Mouse (Mus musculus) intestine, postnatal 0 days (tissue): ENCODE measurements around the gene Cnp. TPM values are rescaled to one million over a fixed set of nuclear protein-coding genes. Genes with fewer than 3 reads are reported as not detected.

Source experiments
- ATAC-seq: fragments of 200-750 bp; cut with Nextera tagmentation; 2 replicates; pipeline ENCODE4 v1.8.0; 2017; ENCODE audit warnings: mild to moderate bottlenecking, moderate TSS enrichment, moderate library complexity
- H3K27ac ChIP-seq: fragments of 300-500 bp; sonication (generic); 2 replicates; pipeline ENCODE4 v1.5.1; 2014; ENCODE audit warnings: mild to moderate bottlenecking, low read depth, low read length, moderate library complexity
- H3K27me3 ChIP-seq: fragments of 300-500 bp; sonication (generic); replicated peaks from 2 replicates; pipeline ENCODE4 v1.6.1; 2014; ENCODE audit warnings: low read length, mixed read lengths; ENCODE audit not compliant: control insufficient read depth, insufficient read depth
- H3K36me3 ChIP-seq: fragments of 300-500 bp; sonication (generic); 2 replicates; pipeline ENCODE4 v1.6.1; 2014; ENCODE audit warnings: mild to moderate bottlenecking, moderate library complexity; ENCODE audit not compliant: control insufficient read depth, insufficient read depth
- H3K4me1 ChIP-seq: fragments of 300-500 bp; sonication (generic); replicated peaks from 2 replicates; pipeline ENCODE4 v1.6.1; 2014; ENCODE audit warnings: antibody characterized with exemption, low read length, mixed read lengths; ENCODE audit not compliant: control insufficient read depth, insufficient read depth
- H3K4me2 ChIP-seq: fragments of 300-500 bp; sonication (generic); replicated peaks from 2 replicates; pipeline ENCODE4 v1.6.1; 2014; ENCODE audit warnings: low read depth, mild to moderate bottlenecking, moderate library complexity
- H3K4me3 ChIP-seq: fragments of 300-500 bp; sonication (generic); 2 replicates; pipeline ENCODE4 v1.5.1; 2014; ENCODE audit warnings: low read depth, low read length
- H3K9ac ChIP-seq: fragments of 300-500 bp; sonication (generic); 2 replicates; pipeline ENCODE4 v1.6.1; 2014; ENCODE audit warnings: mild to moderate bottlenecking, low read depth, low read length
- H3K9me3 ChIP-seq: fragments of 300-500 bp; sonication (generic); 2 replicates; pipeline ENCODE4 v1.6.1; 2016; ENCODE audit warnings: mixed run types; ENCODE audit not compliant: control insufficient read depth
- CTCF ChIP-seq: sonication (generic); IDR thresholded peaks from 2 replicates; pipeline ENCODE4 v1.5.1; 2016; ENCODE audit warnings: low read depth, mild to moderate bottlenecking, control low read depth, antibody characterized with exemption, moderate library complexity
- WGBS: fragments of 180-500 bp; shearing (Covaris S2); extraction: QIAGEN DNeasy Blood & Tissue Kit; methylation state at CpG from one replicate; pipeline ENCODE4 v1.1.7; 2014; 5-methylcytosine and 5-hydroxymethylcytosine counted together
- polyA plus RNA-seq: library from polyadenylated mRNA; unstranded; fragments of >200 nt; fragmentation: Nextera tagmentation; extraction: Ambion mirVana; gene quantifications from 2 replicates; pipeline ENCODE4 v1.2.1, GENCODE M21; 2015

The Cnp gene
- polyA plus RNA-seq, 1 experiment from 2014 or later: 15.6 TPM

DNA sequence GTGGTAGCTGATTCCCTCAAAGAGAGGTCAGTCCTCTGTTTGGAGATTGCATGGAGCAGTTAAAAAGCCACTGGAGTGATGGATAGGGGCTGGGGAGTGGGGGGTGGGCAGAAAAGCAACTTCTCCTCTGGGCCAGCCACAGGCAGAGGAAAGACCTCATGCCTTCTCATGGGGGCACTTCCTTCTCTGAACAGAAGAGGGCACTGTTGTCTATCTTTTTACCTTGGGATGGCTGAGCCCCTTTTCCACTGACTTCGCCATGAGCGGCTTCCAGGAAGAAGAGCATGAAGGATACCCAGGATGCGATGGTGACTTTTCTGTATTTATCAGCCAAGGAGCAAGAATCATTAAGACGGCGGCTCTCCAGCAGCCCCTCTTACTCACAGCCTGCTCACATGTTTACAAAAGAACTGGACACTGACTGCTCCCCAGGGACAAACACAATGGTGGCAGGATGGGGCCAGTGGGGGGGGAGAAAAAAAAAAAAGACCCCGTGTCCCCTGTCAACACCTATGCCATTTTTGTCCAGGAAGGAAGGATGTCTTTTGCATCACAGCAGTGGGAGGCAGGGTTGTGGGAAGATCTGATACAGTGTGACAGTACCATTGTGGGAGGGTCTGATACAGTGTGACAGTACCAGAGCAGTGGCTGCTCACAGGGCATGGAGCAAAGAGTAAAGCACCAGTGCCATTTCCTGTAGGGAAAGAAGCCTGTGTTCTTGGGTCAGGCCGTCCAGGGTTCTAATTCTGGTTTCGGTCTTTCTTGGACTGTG is 4.1 kb upstream of the Cnp start:
- 11% methylated on average over 8 of the region's 8 CpGs for WGBS
- peak; percentile 86 for TF ChIP-seq CTCF
- H3K27me3 ChIP-seq: no peaks in the 10 kb centered on the region
- no peaks in the 10 kb centered on the region for H3K36me3 ChIP-seq
- no peak overlapping the region for H3K9ac ChIP-seq
- ATAC-seq: no peak
- peak overlapping the region; percentile 16; the same call in 1 of the 2 replicates for H3K4me3 ChIP-seq
- H3K27ac ChIP-seq: no peak overlapping the region
- H3K4me1 ChIP-seq: no peaks in the 10 kb centered on the region
- H3K4me2 ChIP-seq: peak overlapping the region; percentile 46
- H3K9me3 ChIP-seq: no peaks in the 10 kb centered on the region

DNA sequence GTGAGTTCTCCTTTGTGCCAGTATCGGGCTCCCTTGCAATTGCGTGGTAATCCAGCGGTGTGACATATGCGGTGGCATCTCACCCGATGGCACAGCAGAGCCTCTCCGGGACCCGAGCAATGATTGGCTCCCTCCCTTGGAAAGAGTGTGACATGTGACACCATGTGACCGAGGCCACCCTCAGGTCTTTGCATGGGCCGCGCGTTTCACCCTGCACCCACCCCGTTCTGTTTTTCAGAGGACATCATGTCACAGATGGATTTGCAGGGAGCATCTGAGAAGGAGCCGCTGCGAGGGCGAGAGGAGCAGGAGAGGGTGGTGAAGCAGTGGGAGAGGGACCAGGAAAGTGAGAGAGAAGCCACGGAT is 3.5 kb upstream of the Cnp start:
- WGBS: 12% methylated on average over 16 of the region's 16 CpGs
- Histone ChIP-seq H3K9ac (no peak overlapping the region), H3K9me3 (no peaks in the 10 kb centered on the region), H3K27me3 (no peaks in the 10 kb centered on the region), H3K27ac (no peak overlapping the region), H3K36me3 (no peaks in the 10 kb centered on the region), H3K4me2 (peak overlapping the region; percentile 46), H3K4me3 (peak overlapping the region; percentile 16; the same call in 1 of the 2 replicates), H3K4me1 (no peaks in the 10 kb centered on the region)
- no peak for TF ChIP-seq CTCF
- no peak for ATAC-seq

DNA sequence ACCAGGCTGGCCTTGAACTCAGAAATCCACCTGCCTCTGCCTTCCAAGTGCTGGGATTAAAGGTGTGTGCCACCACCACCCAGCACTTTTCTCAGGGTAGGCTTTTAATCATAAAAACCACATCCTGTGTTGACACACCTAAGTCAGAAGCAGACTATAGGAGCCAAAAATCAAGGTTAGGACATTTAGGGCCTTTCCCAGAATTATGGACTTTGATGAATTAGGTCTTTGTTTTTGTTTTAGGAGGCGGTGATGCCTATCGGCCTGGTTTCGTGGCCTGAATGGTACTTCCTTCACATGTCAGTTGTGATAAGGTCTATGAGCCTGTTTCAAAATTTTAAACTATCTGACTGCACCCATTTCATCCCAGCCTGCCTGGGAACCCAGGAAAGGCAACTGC is 516 bp upstream of the Cnp start:
- no peaks in the 10 kb centered on the region for H3K4me1 ChIP-seq
- no peaks in the 10 kb centered on the region for H3K27me3 ChIP-seq
- H3K27ac ChIP-seq: 0 out of 2 replicates have a peak overlapping the region, but pooled peaks have one; percentile 15
- 72% methylated on average over 3 of the region's 3 CpGs for WGBS
- no peak for ATAC-seq
- H3K4me3 ChIP-seq: peak overlapping the region; percentile 72
- peak overlapping the region; percentile 75 for H3K4me2 ChIP-seq
- no peaks in the 10 kb centered on the region for H3K9me3 ChIP-seq
- peaks cover 3% of the 10 kb centered on the region; the same call in 1 of the 2 replicates for H3K36me3 ChIP-seq
- no peak overlapping the region for H3K9ac ChIP-seq
- TF ChIP-seq CTCF: no peak

GRCm38 (mm10) chr11:100575484-100575855 is 766 bp downstream of the Cnp start:
- no peak for TF ChIP-seq CTCF
- ATAC-seq: no peak
- Histone ChIP-seq H3K9me3 (no peaks in the 10 kb centered on the region), H3K9ac (no peak overlapping the region), H3K36me3 (peaks cover 14% of the 10 kb centered on the region), H3K4me3 (peak overlapping the region; percentile 72), H3K27me3 (no peaks in the 10 kb centered on the region), H3K27ac (no peak overlapping the region), H3K4me2 (peak overlapping the region; percentile 75), H3K4me1 (no peaks in the 10 kb centered on the region)
- WGBS: 44% methylated on average over 2 of the region's 2 CpGs

DNA sequence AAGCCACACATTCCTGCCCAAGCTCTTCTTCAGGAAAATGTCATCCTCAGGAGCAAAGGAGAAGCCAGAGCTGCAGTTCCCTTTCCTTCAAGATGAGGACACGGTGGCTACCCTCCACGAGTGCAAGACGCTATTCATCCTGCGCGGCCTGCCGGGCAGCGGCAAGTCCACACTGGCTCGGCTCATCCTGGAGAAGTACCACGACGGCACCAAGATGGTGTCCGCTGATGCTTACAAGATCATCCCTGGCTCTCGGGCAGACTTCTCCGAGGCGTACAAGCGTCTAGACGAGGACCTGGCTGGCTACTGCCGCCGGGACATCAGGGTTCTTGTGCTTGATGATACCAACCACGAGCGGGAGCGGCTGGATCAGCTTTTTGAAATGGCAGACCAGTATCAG is 1.6 kb downstream of the Cnp start:
- 73% methylated on average over 21 of the region's 21 CpGs for WGBS

DNA sequence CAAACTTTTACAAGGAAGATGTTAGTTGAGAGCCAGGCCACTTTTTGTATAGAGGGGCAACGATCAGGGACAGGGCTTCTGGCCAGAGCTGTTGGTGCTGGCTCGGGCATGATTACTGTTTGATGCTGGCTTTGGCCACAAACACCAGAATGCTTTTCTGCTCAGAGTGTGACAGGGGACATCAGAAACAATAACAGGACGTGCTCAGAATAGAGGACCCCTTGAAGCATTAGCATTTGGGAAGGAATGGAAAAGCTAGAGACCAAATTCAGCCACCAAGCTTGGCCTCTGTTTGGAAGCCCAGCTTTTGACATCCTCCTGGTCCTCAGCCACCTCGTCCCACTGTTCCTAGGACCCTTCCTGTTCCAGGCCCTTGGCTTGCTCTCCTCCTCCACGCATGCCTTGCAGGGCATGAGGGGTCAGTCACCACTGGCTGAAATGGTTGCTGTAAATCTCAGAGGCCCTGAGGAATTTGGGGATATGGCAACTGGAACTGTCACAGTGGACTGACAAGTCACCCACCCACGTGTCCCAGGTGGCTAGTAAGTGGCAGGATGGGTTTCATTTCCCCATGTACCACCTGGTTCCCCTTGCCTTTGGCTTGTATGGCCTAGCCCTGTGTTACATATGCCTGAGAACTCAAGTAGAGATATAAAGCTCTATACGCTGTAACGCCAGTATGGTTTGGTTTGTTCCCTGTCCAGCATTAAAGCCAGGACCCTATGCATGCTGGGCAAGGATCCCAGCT is 3.3 kb downstream of the Cnp start:
- peaks cover 37% of the 10 kb centered on the region for H3K36me3 ChIP-seq
- no peak overlapping the region for H3K4me2 ChIP-seq
- H3K9ac ChIP-seq: no peak overlapping the region
- WGBS: 78% methylated on average over 8 of the region's 8 CpGs
- H3K4me3 ChIP-seq: no peak overlapping the region
- no peaks in the 10 kb centered on the region for H3K4me1 ChIP-seq
- no peak for ATAC-seq
- H3K27me3 ChIP-seq: no peaks in the 10 kb centered on the region
- no peaks in the 10 kb centered on the region for H3K9me3 ChIP-seq
- H3K27ac ChIP-seq: no peak overlapping the region
- TF ChIP-seq CTCF: no peak

More for the DNA sequence above, 1.6 kb downstream of the Cnp start:
- H3K4me1 ChIP-seq: no peaks in the 10 kb centered on the region
- H3K4me3 ChIP-seq: no peak overlapping the region
- H3K4me2 ChIP-seq: peak overlapping the region; percentile 75; the same call in 1 of the 2 replicates
- H3K9me3 ChIP-seq: no peaks in the 10 kb centered on the region
- ATAC-seq: no peak
- no peak overlapping the region for H3K9ac ChIP-seq
- H3K36me3 ChIP-seq: peaks cover 20% of the 10 kb centered on the region
- no peak overlapping the region for H3K27ac ChIP-seq
- TF ChIP-seq CTCF: no peak
- no peaks in the 10 kb centered on the region for H3K27me3 ChIP-seq
